Comparison of ENCODE assay signal across 30 mouse cellular contexts in the genomic region with DNA sequence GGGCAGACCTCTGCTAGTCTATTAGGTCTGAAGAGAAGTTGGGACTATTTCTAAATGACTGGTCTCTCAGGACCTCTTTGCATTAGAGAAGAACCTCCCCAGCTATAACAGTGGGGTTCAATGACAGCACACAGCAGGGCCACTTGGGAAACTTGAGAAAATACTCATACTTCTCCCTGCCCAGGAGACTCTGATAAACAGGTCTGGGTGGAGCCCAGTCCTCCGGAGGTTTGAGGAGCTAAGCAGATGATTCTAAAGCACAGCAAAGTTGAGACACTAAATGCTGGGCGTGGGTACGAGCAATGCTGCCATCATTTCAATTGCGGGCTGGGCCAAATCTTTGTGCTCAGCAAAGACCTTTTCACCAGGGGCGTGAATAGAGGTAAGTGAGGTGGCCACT. TPM values are rescaled to one million over a fixed set of nuclear protein-coding genes. Genes with fewer than 3 reads are reported as not detected.
DNase-seq lines count a peak whose midpoint lies in the region; ATAC-seq lines count a peak whose summit lies in the region.
"Had no signal": no experiment of that assay in that cellular context is flagged by ENCODE, and none has a peak within 500 bp of the region (broad histone marks: within the 10 kb centered on the region; RNA-seq: fewer than 3 reads in every experiment).

No protein-coding gene starts in this region.

- peaks cover 3% of the 10 kb centered on the region; the same call in 1 of the 2 replicates for H3K9me3 ChIP-seq in erythroblast, embryonic 14.5 days (ENCODE audit: control insufficient read depth, low read length)
- H3K9me3 ChIP-seq in liver, embryonic 13.5 days (replicated peaks), result no peaks in the 10 kb centered on the region
- no peaks in the 10 kb centered on the region for H3K9me3 ChIP-seq in stomach, embryonic 15.5 days
- H3K9me3 ChIP-seq: embryonic facial prominence, embryonic 10.5 days; embryonic facial prominence, embryonic 15.5 days; heart, embryonic 13.5 days; limb, embryonic 10.5 days; limb, embryonic 15.5 days; lung, embryonic 15.5 days; midbrain, embryonic 12.5 days; neural tube, embryonic 12.5 days had no signal

- WGBS in liver, embryonic 13.5 days (ENCODE audit: insufficient replicate concordance), result 33% methylated on average over 5 of the region's 5 CpGs
- WGBS in stomach, embryonic 15.5 days, result 79% methylated on average over 5 of the region's 5 CpGs

- peak; percentile 30 for DNase-seq in ZHBTc4 (ENCODE audit: low read depth, low spot score)
- DNase-seq in liver, embryonic 13.5 days, result peak; percentile 56
- no peak for DNase-seq in layer of hippocampus, adult 8-10 months (ENCODE audit: low spot score in 2 of 2)
- no peak for DNase-seq in cerebellum, adult 11 months
- DNase-seq in thymus, adult 18-20 months, result no peak
- DNase-seq: adrenal gland, postnatal 14 days; B cell, adult 2 months; cerebellum, adult 2 months; cerebellum, postnatal 14 days; heart, adult 2 months; heart, postnatal 10 days; kidney, adult 18-20 months; kidney, postnatal 36 days; lung, postnatal 4 days; thymus, postnatal 4 days had no signal

- H3K4me1 ChIP-seq in erythroblast, embryonic 14.5 days (ENCODE audit: control insufficient read depth), result peaks cover 96% of the 10 kb centered on the region
- peaks cover 93% of the 10 kb centered on the region for H3K4me1 ChIP-seq in liver, embryonic 13.5 days (replicated peaks)
- no peaks in the 10 kb centered on the region for H3K4me1 ChIP-seq in stomach, embryonic 15.5 days
- H3K4me1 ChIP-seq: embryonic facial prominence, embryonic 15.5 days; lung, embryonic 15.5 days had no signal

- H3K4me2 ChIP-seq in liver, embryonic 13.5 days, result peak overlapping the region; percentile 66
- H3K4me2 ChIP-seq in stomach, embryonic 15.5 days, result no peak overlapping the region
- H3K4me2 ChIP-seq: embryonic facial prominence, embryonic 15.5 days; heart, embryonic 13.5 days; hindbrain, embryonic 14.5 days; limb, embryonic 15.5 days; lung, embryonic 15.5 days; midbrain, embryonic 12.5 days; neural tube, embryonic 12.5 days had no signal

- H3K27me3 ChIP-seq in erythroblast, embryonic 14.5 days (ENCODE audit: control insufficient read depth), result no peaks in the 10 kb centered on the region
- no peaks in the 10 kb centered on the region for H3K27me3 ChIP-seq in liver, embryonic 13.5 days
- no peaks in the 10 kb centered on the region for H3K27me3 ChIP-seq in stomach, embryonic 15.5 days (replicated peaks)
- H3K27me3 ChIP-seq: embryonic facial prominence, embryonic 15.5 days; heart, embryonic 13.5 days; limb, embryonic 15.5 days; lung, embryonic 15.5 days; midbrain, embryonic 12.5 days; neural tube, embryonic 12.5 days had no signal

- ATAC-seq in liver, embryonic 13.5 days (ENCODE audit: low read depth), result peak; percentile 87
- peak; percentile 77; the same call in 1 of the 2 replicates for ATAC-seq in stomach, embryonic 15.5 days (ENCODE audit: insufficient read depth, low FRiP score, low read depth)
- ATAC-seq: forebrain, embryonic 16.5 days had no signal

- peaks cover 68% of the 10 kb centered on the region for H3K36me3 ChIP-seq in erythroblast, embryonic 14.5 days (ENCODE audit: control insufficient read depth)
- no peaks in the 10 kb centered on the region for H3K36me3 ChIP-seq in liver, embryonic 13.5 days
- H3K36me3 ChIP-seq in stomach, embryonic 15.5 days, result no peaks in the 10 kb centered on the region
- H3K36me3 ChIP-seq: embryonic facial prominence, embryonic 10.5 days; embryonic facial prominence, embryonic 15.5 days; heart, embryonic 13.5 days; limb, embryonic 10.5 days; limb, embryonic 15.5 days; lung, embryonic 15.5 days; midbrain, embryonic 12.5 days; neural tube, embryonic 12.5 days had no signal

- peak overlapping the region; percentile 76 for H3K9ac ChIP-seq in liver, embryonic 13.5 days
- no peak overlapping the region for H3K9ac ChIP-seq in stomach, embryonic 15.5 days
- H3K9ac ChIP-seq: embryonic facial prominence, embryonic 15.5 days; heart, embryonic 13.5 days; hindbrain, embryonic 14.5 days; limb, embryonic 15.5 days; lung, embryonic 15.5 days; midbrain, embryonic 12.5 days; neural tube, embryonic 12.5 days had no signal

- H3K4me3 ChIP-seq in erythroblast, embryonic 14.5 days (replicated peaks), result peak overlapping the region; percentile 63
- H3K4me3 ChIP-seq in liver, embryonic 13.5 days (replicated peaks), result peak overlapping the region; percentile 60
- no peak overlapping the region for H3K4me3 ChIP-seq in stomach, embryonic 15.5 days (replicated peaks)
- H3K4me3 ChIP-seq: embryonic facial prominence, embryonic 10.5 days; embryonic facial prominence, embryonic 15.5 days; heart, adult 2 months; heart, embryonic 13.5 days; layer of hippocampus, adult 2 months; limb, embryonic 10.5 days; limb, embryonic 15.5 days; lung, embryonic 15.5 days; megakaryocyte, embryonic 14.5 days; midbrain, embryonic 12.5 days; myocyte; neural tube, embryonic 12.5 days had no signal

- peak overlapping the region; percentile 95 for H3K27ac ChIP-seq in liver, embryonic 13.5 days
- H3K27ac ChIP-seq in stomach, embryonic 15.5 days, result no peak overlapping the region
- H3K27ac ChIP-seq: embryonic facial prominence, embryonic 10.5 days; embryonic facial prominence, embryonic 15.5 days; heart, adult 2 months; heart, embryonic 13.5 days; hindbrain, embryonic 14.5 days; layer of hippocampus, adult 2 months; limb, embryonic 10.5 days; limb, embryonic 15.5 days; lung, embryonic 15.5 days; midbrain, embryonic 12.5 days; neural tube, embryonic 12.5 days had no signal

RNA-seq across cellular contexts. Expression of gene Cd24a, which starts 15.1 kb away (rescaled TPM):
- polyA plus RNA-seq in erythroblast, embryonic 14.5 days (2012), result 286 and 348 TPM in 2 replicates
- 899 and 1,125 TPM in 2 replicates for polyA plus RNA-seq in liver, embryonic 13.5 days (2015; fragmentation: Nextera tagmentation; extraction: Ambion mirVana)
- 294 and 352 TPM in 2 replicates for polyA plus RNA-seq in stomach, embryonic 15.5 days (2015; fragmentation: Nextera tagmentation; extraction: Ambion mirVana)
- 10 to 100 TPM in 3 of 4 experiments, 1 to 10 TPM in 1; 7.3 to 13.6 (median 12.1) TPM for total RNA-seq in layer of hippocampus, adult 8-10 months (2022)

RNA-seq across cellular contexts. Expression of gene 1700021F05Rik, which starts 52.4 kb away (rescaled TPM):
- polyA plus RNA-seq in erythroblast, embryonic 14.5 days (2012), result 1.3 and 2.0 TPM in 2 replicates
- 40.1 and 51.7 TPM in 2 replicates for polyA plus RNA-seq in liver, embryonic 13.5 days (2015; fragmentation: Nextera tagmentation; extraction: Ambion mirVana)
- polyA plus RNA-seq in stomach, embryonic 15.5 days (2015; fragmentation: Nextera tagmentation; extraction: Ambion mirVana), result 64.6 and 66.9 TPM in 2 replicates
- total RNA-seq in layer of hippocampus, adult 8-10 months (2022), result 10 to 100 TPM; 33.9 to 44.5 (median 41.1) TPM

Comparison
In these comparisons a context has a peak if more than half of its experiments do, and no peak if none do; other contexts are left out.
1. DNase-seq: peak in ZHBTc4 (single experiment) and liver, embryonic 13.5 days (single experiment); none in layer of hippocampus, adult 8-10 months (0 of 2), cerebellum, adult 11 months (single experiment) and thymus, adult 18-20 months (0 of 2).
2. RNA of gene 1700021F05Rik, which starts 52.4 kb away (polyA plus RNA-seq): 64.6 to 66.9 TPM in stomach, embryonic 15.5 days and 40.1 to 51.7 TPM in liver, embryonic 13.5 days; 1.3 to 2.0 TPM in erythroblast, embryonic 14.5 days; every median in the first group is over 10 times any median in the second.